Mouse (Mus musculus): ENCODE measurements around the gene Ubap2l.

GRCm38 (mm10) chr3:89997791-89998495 is 54.5 kb downstream of the Ubap2l start:
- no peak for TF ChIP-seq CTCF (IDR thresholded peaks at IDR 0.05; ENCODE audit: extremely low read depth, insufficient read depth, low read length)
- no peak for TF ChIP-seq POLR2A (IDR thresholded peaks at IDR 0.05; ENCODE audit: extremely low read depth, insufficient read depth, low read length)
